Mouse (Mus musculus): ENCODE data around the gene Procr. TPM values are rescaled to one million over a fixed set of nuclear protein-coding genes. Genes with fewer than 3 reads are reported as not detected.
"Not testable (repeated sequence)": the region's sequence is repeated elsewhere in the genome, so short reads cannot be mapped to it uniquely, and the experiment has no call there.

Gene Procr
- 10 to 100 TPM; 14.2 to 14.9 TPM for total RNA-seq (2021)
- long read RNA-seq, experiment 1, transcript Procr-201 (4 exons, 1,597 nt) = major isoform, 8 of 19 reads
- long read RNA-seq, experiment 1, partial matches to known transcripts = 5 of 19 reads
- long read RNA-seq, experiment 1, other reads (novel, unspliced or antisense) = 6 of 19 reads
- long read RNA-seq, experiment 2, transcript Procr-201 (4 exons, 1,597 nt) = major isoform, 8 of 13 reads
- long read RNA-seq, experiment 2, partial matches to known transcripts = 3 of 13 reads
- long read RNA-seq, experiment 2, other reads (novel, unspliced or antisense) = 2 of 13 reads

DNA sequence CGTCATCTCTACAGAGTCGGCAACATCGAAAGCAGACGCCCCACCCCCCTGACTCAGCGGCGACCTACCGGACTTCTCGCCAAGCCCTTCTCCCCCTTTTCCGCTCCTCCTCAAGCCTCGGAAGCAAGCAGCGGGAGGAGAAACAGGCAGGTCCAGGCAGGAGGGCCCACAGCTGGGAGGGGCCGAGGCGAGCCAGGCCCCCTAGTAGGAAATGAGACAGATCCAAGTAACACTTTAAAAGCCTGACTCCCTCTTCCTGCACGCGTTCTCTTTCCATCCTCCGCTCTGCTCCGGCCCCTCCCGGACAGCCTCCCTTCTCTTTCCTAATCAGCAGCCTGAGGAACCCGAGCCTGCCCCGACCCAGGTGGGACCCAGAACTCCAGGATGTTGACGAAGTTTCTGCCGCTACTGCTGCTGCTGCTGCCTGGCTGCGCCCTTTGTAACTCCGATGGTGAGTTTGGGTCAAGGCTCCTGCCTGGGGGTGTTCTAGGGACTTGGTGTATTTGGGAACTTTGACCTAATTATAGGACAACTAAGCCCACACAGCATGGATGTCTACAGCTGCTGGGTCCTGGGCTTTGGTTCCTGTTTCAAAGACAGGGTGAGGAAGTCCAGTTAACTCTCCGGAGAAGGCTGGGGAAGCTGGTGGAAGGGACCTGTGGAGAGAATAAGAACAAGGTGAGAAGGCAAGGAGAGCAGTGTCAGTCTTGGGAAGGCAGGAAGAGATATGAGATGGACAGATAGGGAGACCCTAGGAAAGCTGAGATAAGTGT, at the start of gene Procr:
Gene Procr, plus strand, starts transcription at position 104 of the 773 bp plus-strand sequence.
- DNase-seq (ENCODE audit: low spot score in 2 of 2) = peak; percentile 29 to 47

DNA sequence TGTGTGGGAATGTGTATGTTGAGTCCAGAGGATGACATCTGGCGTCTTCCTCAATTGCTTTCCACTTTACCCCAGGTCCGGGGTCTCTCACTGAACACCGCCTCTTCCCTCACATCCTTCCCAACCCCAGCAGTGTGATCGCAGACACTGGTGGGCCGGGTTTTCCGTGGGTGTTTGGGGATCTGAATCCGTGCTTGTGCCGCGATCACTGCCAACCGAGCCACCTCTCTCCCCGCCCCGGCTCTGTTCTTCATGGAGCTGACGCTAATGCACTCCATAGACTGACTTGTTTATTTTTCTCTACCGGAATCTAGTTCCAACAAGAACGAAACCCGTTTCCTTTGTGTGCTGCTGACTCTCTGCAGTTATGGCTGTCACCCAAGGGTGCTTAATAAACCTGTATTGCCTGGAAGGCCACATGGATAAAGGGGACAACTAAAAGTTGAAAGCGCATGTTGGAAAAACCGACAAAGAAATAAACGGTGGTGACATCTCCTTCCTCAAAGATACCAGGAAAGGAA, 49.5 kb upstream of the Procr start:
- no peak for DNase-seq (ENCODE audit: low spot score in 2 of 2)

DNA sequence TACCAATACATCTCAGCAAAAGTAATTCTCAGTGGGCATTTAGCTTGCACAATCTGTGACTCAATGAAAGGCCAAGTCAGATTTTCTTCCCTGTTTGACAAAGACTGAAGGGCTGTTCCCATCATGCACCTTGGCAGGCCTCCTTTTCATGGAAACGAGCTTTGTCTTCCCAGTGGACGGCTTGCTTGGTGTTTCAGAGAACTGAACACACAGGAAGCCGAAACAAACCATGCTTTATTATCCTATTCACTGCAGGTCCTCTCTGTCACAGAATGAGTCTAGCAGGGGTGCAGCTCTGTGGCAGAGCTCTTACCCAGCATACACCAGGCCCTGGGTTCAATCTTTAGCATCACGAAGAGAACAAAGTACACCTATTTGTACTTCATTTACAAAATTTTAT, 47.3 kb upstream of the Procr start:
- no peak for DNase-seq (ENCODE audit: low spot score in 2 of 2)

DNA sequence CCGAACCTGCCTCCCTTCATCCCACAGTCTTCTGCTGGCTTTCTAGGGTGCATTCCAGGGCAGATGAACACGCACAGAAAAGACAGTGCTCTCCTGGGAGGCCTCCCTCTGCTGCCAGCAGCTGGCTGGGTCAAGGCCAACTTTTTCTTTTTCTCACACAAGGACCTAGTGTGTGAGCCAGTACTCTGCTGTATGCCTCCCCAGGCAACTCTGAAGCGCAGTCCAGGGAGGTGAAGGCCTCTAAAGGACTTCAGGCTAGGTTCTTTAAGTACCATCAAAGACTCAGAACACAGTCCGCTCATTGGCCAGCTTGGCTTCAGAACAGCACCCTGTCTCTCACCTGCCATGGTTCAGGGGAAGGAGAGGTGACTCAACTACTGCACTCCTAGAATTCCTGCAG, 43.7 kb upstream of the Procr start:
- DNase-seq (ENCODE audit: low spot score in 2 of 2) = peak in 1 of 2 experiments; percentile 69

DNA sequence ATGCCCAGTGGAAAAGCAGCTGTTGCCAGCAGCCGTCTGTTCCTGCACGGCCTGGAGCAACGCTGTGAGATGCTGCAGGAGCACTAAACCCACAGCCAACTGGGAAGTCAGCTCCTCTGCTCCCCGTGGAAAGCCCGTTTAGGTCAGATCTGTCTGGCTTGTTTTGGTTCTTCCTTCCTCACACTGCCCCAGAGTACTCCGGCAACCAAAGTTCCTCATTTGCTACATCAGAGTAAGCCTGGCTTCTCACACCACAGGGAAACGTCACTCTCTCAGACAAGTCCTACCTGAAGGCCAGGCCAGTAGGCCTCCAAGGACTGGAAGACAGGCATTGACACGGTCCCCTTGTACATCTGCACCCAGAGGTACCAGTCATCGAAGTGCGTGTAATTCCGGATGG, 40.4 kb upstream of the Procr start:
- DNase-seq (ENCODE audit: low spot score in 2 of 2) = no peak

DNA sequence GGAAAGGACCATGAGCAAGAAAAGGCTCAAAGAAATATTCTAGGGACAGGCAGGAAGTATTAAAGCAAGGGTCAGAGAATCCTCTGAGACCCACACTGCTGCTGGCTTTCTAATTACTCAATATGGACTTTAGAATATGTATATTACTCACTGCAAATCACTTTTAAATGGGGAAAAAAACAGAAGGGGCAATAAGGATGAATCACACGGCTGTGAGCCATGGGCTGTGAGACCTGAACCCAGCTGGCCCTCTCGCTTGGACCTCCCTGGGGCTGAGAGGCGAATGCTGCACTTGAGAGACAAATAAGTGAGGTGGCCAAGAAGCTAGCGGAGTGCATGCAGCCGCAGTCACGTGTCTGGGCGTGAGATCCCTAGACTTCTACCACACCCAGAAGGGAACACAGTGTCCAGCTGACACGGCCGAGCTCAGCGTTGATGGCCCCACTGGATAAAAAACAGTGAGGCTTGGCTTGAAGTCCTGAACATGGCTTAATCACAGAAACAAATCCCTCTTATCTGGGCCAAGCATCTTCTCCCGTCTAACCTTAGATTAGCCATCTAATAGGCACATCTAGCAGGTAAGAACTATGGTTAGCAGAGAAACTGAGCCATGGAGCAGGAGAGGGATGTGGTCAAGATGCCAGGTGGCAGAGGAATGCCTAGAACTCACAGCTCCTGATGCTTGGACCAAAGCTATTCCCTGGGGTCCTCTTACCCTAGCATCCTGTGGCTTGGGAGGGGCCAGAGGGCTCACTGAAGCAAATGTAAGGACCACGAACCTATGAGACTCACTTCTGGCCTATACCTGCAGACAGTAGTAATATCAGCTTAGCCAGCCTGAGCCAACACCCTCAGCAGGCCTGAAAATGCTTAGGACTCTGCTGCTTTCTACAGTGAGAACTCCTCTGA, 33.6 kb upstream of the Procr start:
- peak in 1 of 2 experiments; percentile 47 for DNase-seq (ENCODE audit: low spot score in 2 of 2)

DNA sequence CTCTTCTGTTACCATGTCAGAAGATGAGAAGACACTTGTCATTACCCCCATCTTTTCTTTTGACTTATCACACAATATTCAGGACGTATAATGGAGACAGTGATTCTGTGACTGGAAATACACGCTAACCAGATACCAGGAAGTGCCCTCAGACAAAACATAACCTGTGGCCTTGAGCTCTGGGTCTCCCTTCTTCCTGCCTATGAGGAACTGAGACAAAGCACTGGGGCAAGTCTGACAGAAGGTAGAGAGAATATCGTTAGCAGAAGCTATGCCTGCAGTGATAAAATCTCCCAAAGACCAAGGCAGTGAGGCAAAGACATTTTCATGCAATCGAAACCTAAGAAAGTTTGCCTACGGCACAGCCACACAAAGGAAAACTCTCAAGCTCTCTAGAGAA, 30.3 kb upstream of the Procr start:
- no peak for DNase-seq (ENCODE audit: low spot score in 2 of 2)

DNA sequence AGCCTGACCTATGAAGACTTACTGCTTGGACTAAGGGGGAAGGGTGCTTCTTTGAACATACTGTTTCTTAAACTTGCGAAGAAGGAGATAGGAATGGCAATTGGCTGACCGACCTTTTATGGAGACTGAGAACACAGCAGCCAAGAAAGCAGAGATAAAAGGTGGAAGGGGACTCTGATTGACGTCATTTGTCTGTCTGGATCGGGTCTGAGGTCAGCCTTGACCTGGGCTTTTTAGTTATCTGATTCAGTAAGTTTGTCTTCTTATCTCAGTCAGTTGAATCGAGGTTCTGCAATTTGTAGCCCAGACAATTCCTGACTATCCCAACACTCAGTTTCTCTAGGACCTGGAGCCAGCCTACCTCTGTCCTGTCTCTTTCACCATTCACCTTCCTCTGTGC, 26.9 kb upstream of the Procr start:
- no peak for DNase-seq (ENCODE audit: low spot score in 2 of 2)

DNA sequence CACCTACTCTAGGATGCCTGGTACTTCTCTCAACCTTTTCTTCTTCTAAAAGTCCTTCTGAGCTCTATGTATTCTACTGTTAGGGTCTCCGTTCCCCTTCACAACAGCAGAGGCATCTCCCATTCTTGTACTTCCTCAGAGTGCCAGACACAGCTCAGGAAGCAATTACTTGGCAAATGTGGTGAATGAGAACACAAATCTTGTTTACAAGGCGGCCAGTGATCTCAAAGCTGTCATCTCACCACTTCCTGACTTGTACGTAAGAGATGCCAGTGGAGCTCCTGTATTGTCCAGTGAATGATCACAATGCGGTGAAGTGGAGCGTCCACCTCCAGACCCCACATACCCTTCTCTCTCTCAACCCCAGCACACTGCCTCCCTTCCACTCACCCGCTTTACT, 26.4 kb upstream of the Procr start:
- no peak for DNase-seq (ENCODE audit: low spot score in 2 of 2)

DNA sequence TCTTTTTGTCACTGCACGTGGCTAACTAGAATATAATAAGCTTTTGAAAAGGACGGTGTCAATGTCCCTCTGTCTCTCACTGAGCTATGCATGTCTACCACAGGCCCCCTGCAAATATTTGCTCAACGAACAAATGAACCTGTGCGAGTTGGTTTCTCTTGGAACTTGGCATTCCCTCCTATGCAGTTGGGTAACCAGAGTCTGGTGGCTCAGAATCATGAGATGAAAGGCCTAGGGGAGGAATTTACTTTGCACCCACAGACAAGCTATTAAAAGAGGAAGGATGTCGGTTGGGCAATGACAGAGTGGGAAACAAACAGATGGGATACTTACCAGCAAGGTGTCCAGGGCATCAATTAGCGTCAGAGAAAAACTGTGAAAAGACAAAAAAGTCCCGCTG, 24.6 kb upstream of the Procr start:
- no peak for DNase-seq (ENCODE audit: low spot score in 2 of 2)

DNA sequence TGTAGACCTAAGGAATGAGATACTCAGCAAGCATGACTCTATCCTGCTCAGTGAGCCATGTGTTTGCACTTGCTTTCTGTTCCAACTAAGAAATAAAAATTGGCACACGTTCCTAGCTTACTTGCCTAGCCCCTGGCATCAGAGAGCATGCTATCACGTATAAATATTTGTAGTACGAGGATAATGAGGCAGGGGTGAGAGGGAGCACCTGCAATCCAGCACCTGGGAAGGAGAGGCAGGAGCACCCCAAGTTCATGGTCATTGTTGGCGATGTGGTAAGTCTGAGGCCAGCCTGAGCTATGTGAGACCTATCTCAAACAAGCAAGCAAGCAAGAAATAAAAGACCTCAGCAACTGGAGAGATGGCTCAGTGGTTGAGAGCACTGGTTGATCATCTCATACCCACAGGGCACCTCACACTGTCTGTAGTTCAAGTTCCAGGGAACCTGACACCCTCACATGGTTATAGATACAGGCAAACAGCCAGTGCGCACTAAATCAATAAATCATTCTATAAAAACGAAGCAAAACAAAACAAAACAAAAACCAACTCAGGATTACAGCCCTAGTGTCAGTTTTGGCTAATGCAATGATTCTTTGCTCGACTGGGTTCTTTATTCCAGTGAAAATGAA, 23.0 kb upstream of the Procr start:
- no peak for DNase-seq (ENCODE audit: low spot score in 2 of 2)

DNA sequence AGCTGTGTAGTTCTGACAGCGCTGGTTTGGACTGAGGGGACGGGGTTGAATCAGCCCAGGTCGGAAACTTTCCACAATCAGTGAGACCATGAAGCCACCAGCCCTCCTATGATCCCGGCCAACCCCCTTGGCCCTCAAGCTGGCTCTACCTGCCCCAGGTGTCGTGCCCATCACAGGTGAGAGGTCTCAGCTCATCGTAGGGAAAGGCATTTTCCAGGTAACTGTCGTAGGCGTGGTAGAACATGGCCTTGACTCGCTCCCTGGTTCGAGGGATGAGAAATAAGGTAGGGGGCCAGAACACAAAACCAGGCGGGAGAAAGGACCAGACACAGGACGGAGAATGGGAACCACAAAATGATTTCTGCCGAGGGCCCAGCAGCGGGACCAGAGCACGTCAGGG, 22.2 kb upstream of the Procr start:
- no peak for DNase-seq (ENCODE audit: low spot score in 2 of 2)

DNA sequence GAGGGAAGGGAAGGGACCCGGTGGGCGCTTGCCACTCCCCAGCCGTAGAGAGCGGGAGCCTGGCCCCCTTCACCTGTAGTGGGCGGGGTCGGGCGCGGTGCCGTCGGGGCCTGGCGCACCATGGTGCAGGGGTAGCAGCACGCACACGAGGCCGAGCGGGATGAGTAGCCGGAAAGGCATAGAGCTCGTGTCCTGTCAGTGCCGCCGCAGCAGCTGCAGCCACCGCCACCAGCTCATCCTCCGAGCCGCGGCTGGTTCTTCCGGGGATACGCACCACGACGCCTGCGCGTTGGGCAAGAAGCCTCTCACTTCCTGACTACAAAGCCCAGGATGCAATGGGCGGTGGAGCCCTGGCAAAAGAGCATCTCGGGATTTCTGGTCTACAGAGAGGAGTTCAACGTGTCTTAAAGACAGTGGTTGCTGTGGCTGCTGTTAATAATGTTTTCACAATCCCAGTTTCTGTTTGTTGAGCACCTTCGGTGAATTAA, 21.7 kb upstream of the Procr start, which contains the start of gene Edem2:
Gene Edem2, minus strand, starts transcription at position 318 of the 488 bp plus-strand sequence.
- peak; percentile 75 to 90 for DNase-seq (ENCODE audit: low spot score in 2 of 2)

DNA sequence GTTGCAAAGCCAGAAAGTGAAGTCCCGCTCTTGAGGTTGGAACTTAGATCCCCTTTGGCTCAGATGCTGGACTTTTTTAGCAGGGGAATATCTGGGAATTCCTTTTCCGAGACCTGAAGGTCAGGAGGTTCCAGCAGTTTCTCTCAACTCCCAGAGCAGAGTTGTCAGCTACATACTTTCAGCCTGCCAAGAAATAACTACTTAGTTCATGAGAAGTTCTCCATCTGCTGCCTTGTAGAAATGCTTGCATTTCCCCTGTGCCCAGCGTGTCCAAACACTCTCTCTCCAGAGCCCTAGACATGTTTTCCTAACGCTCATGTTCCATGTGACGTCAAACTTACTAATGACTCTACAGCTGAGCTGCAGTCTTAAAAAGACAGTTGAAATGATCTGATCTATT, 15.8 kb upstream of the Procr start:
- no peak for DNase-seq (ENCODE audit: low spot score in 2 of 2)

DNA sequence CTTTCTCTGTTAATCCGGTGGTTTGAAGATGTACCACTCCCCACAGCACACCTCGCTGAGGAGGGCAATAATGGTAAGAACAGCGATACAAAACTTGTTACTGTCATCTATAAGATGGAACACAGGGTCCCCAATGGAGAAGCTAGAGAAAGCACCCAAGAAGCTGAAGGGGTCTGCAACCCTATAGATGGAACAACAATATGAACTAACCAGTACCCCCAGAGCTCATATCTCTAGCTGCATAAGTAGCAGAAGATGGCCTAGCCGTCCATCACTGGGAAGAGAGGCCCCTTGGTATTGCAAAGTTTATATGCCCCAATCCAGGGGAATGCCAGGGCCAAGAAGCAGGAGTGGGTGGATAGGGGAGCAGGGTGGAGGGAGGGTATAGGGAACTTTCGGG, 15.2 kb upstream of the Procr start, which contains the start of gene Gm17581:
Gene Gm17581, minus strand, starts transcription at position 101 of the 400 bp plus-strand sequence.
- not testable (repeated sequence) for DNase-seq (ENCODE audit: low spot score in 2 of 2)

DNA sequence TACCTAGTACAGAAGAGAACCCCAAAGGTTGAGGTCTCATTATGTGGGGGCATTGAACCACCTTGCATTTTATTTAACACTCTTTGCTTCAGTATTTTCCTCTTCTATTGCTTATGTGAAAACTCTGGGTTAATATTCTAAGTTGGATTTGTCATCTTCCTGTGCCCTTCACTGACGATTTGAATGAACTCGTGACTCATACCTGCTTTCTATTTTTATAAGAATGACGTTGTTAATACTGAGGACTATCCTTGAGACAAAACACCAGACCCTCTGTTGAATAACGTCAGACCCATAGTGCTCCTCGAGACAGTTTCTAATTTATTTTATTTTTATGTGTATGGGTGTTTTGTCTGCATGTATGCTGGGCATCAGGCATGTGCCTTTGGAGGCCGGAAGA, 14.0 kb upstream of the Procr start:
- DNase-seq (ENCODE audit: low spot score in 2 of 2) = no peak

DNA sequence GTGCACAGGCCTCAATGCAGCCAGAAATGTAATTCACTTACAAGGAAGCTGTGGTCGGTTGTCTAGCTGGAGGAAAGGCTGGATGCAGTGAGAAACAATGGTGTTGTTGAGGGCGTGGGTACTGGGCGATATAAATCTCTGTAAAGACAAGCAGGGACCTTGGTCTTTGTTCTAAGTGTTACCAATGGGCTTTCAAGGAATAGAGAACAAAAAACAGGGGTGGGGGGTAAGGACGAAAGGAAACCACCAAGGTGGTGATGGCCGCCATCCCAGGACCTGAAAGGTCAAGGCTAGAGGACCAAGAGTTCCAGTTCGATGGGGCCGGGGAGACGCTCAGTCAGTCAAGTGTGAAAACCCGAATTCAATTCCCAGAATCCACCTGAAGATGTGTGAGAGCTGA, 13.1 kb upstream of the Procr start:
- DNase-seq (ENCODE audit: low spot score in 2 of 2) = no peak

DNA sequence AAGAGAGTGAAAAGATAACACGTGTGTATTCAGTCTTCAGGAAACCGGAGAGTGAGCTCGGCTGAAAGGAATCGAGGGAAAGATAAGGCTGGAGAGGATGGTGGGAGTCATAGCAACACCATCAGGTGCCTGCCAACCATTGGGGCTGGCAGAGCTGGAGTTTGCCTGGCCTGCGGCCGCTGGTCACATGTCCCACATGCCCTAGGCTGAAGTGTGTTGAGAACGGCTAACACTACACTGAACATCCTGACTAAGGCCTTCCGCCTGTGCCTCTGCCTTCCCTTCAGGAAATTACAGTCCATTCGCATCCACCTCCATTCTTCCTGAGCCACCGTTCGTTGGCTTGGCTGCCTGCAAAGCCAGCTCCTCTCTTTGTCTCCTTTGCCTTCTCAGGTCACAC, 8.7 kb upstream of the Procr start:
- no peak for DNase-seq (ENCODE audit: low spot score in 2 of 2)

DNA sequence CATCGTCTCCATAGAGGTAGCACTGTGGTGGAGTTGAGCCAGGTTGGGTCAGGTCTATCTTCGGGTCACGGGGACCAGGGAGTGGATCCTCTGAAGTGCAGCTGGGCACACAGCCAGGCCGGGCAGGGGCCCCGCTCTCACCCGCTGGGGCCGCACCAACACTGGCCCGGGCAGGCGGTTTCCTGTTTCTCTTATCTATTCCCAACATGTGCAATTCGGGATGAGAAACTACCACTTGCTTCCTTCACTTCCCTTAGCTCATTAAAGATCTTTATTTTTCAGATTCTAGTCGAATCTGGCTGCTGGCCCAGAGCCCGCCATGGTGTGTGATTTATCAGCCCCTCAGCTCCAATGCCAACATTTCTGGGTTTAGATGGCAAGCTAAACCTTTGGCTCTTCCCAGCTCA, 8.0 kb upstream of the Procr start:
- no peak for DNase-seq (ENCODE audit: low spot score in 2 of 2)

DNA sequence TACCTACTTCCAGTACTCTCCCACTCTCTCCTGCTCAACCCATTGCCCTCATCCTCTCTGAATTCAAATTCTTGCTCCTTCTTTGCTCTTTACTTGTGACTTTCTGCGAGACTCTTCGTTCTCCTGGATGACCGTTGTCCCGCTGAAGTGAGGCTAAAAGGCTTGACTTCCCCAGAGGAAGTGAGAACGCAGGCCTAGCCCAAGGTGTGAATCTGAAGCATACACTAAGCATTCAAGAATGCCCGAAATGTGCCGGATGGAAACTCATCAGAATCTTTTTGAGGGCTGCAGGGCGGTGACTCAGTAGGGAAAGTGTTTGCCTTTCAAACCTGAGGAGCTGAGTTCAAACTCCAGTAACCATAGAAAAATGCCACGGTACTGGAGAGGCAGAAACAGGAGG, 7.6 kb upstream of the Procr start:
- no peak for DNase-seq (ENCODE audit: low spot score in 2 of 2)

DNA sequence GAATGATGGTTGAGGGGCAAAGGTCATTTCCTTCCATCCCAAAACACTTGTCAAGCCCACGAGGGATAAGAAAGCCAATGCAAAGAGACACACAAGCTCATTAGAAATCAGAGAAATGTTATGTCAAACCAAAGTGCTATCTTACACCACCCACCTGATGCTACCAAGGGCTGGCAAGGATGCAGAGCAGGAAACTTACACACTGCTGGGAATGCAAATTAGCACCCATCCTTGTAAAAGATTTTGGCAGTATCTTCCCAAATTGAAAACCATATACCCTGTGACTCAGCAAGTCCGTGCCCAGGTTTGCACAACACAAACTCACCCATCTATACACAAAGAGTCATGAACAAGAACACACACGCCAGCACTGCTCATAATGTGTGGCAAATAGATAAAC, 5.4 kb upstream of the Procr start:
- DNase-seq (ENCODE audit: low spot score in 2 of 2) = no peak
